Mouse (Mus musculus) right cerebral cortex, postnatal 4 days (tissue): ENCODE data around the gene Slc19a2.

Source experiments
- DNase-seq: peaks from one replicate; pipeline ENCODE4 v3.0.0-alpha.2; 2022

The Slc19a2 gene

DNA sequence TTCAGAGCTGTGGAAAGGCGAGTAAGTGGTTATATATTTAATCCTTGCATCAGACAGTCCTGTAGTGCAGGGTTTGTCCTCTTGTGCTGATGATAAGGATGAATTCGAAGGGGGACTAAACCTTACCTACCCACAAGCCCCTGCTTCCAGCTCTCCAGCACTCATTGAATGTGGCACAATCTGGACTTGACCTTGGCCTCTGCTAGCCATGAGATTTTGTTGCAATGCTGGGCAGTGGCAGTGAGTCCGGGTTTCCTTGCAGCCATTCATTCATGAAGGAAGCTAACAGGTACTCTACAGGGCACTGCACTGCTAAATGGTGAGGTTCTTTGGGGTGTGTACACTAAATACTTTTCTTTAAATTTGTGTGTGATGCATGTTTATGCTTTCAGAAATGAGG, 6.0 kb downstream of the Slc19a2 start:
- DNase-seq, result no peak

DNA sequence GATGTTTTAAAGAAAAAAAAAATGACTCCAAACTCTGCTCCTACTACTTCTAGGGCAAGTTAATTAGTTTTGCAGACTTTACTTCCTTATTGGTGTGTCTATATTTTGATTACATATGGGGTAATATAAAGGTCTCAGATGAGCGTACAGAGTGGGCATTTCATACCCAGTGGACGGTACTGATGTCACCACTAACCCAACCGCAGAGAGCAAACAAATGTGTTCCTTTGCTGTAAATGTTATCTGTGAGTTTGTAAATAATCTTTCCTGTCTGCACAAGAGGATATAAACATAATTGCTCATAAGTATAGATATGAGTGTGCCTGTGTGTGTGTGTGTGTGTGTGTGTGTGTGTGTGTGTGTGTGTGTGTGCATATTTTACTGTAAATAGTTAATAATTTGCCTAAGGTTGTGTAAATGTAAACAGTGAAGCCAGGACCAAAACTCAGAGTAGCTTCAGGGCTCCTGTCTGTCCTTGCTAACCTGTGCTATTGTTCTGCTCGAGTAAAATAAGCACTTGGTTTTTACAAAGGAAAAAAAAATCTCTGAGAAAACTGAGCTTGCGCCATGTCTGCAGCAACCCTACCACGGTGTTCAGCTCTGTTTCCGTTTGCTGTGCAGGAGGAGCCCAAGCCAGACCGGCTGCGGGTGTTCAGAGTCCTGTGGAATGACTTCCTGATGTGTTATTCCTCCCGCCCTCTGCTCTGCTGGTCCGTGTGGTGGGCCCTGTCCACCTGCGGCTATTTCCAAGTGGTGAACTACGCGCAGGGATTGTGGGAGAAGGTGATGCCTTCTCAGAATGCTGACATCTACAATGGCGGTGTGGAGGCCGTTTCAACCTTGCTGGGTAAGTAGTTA, 11.6 kb downstream of the Slc19a2 start:
- no peak for DNase-seq

DNA sequence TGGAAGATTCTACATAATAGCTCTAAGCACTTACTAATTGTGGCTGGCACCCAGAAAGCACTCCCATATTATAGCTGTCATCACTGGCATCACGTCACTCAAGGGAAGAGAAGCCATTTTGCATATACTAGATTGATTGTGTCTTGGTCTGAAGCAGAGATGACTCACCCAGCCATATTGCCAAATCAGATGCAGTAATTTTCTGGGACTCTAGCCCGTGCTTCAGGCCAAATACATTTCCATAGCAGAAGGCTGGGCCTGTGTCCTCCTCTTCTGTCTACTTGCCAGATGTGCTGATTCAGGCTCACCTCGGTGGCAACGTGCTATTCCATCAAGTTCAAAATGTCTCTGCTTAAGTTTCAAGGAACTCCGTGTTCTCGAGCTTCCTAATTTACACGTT, 12.7 kb downstream of the Slc19a2 start:
- no peak for DNase-seq

DNA sequence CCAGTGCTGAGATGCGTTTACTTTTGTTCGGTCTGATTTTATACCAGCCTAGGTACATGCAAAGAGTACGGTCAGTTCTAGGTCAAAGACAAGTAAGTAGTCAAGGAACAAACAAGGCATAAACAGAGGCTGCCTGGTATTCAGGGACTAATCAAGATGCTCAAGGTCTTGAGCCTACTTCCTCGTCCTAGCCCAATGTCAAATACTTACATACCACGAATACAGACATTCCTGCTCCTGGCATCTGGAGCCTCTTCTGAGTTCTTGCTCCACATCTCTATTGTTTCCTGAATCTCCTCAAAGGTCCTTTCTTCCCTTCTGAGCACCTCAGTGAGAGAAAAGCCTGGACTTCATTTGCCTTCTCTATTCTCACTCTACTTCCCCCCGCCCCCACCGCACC, 22.1 kb downstream of the Slc19a2 start:
- no peak for DNase-seq

DNA sequence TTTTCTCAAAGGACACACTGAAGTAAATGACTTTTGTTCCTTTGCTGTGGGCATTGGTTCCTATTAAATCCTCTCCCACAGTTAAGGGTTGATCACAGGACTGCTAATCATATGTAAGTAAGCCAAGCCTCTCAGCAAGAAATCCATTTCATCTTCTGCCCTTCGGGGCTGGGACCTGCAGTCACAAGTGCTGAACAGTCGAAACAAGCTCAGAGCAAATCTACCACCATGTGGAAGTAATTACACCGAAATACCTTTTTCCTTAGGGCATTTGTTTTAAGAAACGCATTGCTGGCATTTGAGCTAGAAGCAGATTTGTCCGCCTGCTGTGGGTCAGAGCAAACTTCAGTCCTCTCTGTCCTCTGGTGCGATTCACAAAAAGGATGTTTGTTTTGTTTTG, 24.8 kb downstream of the Slc19a2 start:
- DNase-seq, result no peak

DNA sequence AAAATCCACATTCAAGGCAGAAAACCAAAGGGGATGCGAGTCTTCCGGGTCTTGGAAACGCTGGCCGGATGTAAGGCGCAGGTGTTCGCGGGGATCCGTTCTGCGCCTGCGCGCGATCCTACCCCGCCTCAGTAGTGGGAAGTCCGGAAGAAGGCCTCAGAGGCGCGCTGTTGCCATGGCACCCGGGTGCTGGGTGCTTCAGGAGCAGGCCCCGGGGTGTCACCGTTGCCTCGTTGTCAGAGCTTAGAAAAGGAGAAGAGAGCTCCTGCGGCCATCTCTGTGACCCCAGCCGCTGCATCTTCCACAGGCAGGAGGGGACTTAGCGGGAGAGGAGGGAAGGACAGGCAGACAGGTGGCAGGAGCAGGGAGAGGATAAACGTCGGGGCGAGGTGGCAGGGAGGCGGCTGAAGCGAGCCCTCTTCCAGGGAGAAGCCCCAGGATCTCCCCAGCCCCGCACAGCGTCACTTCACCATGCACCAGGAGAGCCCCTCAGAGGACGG, 26.7 kb downstream of the Slc19a2 start, which contains the start of gene Ccdc181:
Ccdc181 (plus strand) TSS at position 131 of the 500 bp plus-strand sequence.
- peak; percentile 91 for DNase-seq

DNA sequence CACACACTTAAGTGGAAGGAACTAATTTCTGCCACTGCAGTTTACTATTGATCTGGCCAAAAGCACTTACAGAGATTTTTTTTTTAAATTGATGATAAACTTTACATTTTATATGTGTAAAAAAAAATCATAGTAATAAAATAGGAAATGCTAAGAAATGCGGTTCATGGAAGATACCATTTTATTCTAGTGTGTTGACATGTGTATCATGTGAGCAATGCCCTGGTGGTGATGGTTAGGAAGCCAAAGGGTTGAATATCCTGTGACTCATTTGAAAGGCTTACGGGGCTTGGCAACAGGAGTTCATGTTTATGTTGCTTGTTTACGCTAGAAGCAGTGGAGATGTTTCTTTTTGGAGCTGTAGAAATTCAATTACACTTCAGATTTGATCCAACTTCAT, 27.7 kb downstream of the Slc19a2 start:
- DNase-seq, result no peak

DNA sequence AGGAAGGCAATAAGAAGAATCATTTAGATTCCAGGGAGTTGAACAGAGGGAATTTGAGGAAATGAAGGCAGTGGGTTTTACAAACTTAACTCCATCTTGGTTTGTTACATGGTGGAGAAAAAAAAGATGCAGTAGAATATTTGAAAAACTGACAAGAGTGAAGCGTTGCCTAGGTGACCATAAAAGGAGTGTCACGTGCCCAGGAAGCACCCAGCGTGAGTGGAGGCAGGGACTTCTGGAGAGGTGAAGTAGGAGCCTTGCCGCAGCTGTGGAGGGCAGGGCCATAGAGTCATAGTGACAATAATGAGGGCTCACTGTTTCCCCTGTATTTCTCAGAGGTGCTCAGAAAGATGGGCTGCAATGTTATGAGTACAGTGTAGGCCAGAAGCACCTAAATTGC, 30.5 kb downstream of the Slc19a2 start:
- no peak for DNase-seq

DNA sequence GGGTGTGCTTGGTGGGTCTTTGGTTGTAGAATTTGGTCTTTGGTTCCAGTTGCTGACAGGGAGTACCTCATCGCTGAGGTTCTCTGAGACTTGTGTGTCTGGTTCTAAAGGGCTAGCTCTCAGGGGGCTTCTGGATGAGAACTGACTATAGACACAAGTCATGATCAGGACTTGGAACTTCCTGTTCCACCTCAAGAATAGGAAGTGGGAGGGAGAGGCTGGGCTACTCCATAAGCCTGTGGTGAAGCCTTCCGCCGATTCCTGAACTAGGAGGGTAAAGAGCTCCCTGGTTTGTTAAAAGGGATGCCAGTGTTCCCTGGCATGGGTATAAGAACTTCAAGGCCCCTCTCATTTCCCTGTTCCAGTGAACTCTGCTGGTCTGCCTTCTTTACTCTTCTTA, 35.2 kb downstream of the Slc19a2 start:
- no peak for DNase-seq

DNA sequence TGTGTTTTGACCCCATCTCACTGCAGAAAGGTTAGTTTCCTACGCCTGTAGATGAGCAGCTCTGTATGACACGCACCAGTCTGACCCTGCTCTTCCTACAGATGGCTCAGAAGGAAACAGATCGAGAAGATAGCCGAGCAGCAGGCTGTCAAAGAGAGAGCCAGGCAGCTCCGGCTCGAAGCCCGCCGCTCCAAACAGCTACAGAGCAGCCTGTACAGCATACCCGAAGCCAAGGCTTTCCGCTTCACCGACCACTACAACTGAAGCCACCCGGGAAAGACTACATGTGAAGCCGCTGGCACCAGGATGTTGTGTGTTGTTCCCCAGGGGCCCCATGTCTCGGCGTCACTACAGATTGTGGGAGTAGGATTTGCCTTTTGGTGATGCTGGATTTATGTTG, 38.6 kb downstream of the Slc19a2 start:
- no peak for DNase-seq

DNA sequence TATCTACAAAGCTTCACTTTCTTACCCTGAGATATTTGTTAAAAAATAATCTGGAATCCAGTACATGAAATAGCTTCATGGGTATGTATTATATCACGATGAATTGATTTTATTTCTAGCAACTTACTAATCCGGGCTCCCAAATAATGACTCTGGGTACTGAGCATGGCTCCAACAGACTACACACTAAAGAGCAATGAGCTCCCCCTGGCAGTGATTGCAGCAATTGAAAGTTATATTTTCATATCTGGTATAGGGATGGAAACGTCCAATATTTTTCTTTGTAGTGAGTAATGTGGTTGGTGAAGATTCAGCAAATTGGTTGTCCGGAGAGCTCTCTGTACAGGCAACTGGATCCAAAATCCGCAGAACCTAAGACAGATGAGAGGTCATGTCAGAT, 43.2 kb downstream of the Slc19a2 start:
- no peak for DNase-seq

DNA sequence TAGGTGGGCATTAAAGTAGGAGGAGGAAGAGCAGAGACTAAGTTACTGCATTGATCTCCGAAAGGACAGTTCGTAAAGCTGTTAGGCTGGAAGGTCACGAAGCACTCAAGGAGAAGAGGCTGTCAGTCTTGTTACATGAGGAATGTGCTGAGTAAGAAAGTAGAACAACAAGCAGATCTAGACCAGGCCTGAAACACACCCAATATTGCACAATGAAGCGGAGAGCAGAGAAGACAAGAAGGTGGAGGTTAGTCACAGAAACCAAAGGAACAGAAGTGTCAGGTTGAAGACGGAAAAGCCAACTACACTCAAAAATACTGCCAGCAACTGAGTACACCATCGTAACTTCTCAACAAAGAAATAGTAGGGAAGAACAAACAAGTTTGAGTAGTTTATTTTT, 45.2 kb downstream of the Slc19a2 start:
- no peak for DNase-seq

DNA sequence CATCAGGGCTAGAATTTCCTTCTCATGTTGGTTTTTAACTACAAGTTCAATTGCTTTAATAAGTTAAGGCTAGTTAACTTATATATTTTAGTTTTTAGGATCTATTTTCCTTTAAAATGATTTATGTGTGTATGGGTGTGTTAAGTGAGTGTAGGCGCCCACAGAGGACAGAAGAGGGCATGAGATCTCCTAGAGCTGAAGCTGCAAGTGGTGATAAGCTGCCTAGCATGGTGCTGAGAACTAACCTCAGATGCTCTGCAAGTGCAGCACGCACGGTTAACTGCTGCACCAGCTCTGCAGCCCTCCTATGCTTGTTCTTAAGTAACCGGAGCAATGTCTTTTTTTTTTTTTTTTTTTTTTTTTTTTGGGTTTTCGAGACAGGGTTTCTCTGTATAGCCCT, 47.6 kb downstream of the Slc19a2 start:
- DNase-seq, result no peak

DNA sequence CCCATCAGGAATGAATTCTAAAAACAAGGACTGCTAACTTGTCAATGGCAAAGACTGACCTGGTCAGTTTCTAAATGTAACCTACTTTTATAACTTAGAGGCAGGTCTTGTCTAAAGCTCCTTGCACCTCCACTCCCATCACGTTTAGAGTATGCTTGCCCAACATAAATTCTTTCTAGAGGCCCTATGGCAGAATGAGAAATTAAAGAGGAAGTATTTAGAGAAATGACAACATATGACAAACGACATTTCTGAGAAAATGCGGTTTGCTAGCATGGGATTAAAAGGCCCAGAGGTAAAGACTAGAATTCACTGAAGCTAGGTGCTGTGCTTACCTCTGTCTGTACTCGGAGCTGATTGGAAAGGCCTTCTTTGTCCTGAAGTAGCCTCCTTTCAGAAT, 53.1 kb downstream of the Slc19a2 start:
- DNase-seq, result no peak

DNA sequence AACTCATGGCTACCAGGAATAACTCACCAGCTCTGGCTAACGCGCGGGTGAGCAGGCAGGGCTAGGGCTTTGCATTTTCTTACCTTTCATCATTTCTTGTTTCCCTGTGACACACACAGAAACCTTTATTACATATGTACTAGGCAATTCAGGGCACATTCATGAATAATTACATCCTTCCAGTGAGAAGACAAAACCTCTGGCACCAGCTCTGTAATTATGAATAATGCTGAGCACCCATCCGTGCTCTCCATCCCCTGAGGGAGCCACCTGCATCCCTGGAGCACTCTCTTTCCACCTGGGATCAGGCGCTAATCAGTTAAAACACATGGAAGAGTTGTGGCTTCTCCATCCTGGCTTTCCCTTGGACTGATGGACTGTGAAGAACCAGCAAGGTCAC, 55.0 kb downstream of the Slc19a2 start, which contains the start of gene Nme7:
Nme7 (plus strand) TSS at position 301 of the 400 bp plus-strand sequence.
- no peak for DNase-seq

DNA sequence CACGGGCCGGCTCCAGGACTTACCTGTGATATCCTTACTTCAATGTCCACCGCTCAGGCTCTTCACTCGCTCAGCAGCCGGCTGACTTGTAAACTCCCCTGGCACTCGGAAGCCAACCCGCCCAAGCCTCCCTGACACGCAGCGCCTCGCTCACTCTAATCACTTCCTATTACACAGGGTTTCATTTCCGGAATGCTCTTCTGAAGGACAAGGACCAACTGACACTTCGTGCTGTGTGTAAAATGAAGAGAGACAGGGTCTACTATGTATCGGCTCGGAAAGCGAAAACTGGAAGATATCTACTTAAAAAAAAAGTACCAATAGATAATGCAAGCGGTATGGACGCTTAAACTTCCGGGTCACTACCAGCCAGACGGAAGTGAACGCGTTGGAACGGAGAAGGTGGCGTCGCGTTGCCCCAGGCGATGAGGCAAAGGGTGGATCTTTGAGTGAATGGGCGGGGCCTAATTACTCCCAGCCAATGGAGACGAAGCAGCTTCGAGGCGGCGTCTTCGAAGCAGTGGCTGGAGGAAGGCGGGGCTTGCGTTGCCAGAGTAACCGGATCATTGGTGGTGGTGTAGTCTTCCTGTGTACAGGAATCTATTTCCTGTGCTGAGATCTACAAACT, 58.4 kb downstream of the Slc19a2 start, which contains the start of gene Blzf1:
Blzf1 (minus strand) TSS at position 366 of the 628 bp plus-strand sequence.
- peak; percentile 97 for DNase-seq

DNA sequence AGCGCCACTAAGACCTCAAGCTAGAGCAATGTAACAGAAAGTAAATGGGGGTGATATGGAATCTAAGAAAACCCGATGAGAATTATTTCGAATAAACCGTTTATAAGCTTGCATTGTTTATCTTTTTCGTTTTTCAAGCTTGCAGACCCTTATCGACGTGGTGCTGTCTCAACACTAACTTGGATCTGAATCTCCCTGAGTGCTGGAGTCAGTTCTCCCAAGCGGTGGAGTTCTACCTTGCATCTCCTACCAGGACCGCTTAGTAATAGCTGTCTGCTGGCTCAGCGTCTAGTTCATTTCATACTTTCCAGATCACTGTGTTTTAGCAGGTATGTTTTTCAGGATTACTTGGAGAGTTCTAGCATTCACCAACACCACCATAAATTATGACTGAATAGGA, 59.1 kb downstream of the Slc19a2 start:
- DNase-seq, result no peak

DNA sequence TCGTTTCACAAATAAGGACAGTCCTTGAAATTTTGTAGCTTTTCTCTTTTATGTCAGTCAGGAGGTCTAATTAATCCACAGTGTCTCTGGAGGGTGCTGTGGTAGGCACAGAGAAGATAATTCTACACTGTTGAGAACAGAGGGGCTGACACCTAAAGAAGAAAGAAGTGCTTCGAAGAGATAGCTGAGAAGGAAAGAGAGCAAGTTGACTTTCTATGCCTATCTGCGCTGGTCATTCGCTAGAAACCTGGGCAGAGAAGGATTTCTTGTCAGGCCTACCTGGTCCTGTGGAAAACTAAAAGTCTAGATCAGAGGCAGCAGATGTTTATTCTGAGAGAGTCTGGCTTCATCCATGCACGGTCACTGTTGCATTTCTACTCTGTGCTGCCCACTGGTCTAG, 65.2 kb downstream of the Slc19a2 start:
- DNase-seq, result no peak
